Mouse (Mus musculus) lung, postnatal 0 days (tissue): Measurements from ENCODE around the gene Jmy.

Source experiments
- CTCF ChIP-seq: IDR thresholded peaks from 2 replicates; pipeline ENCODE4 v1.5.1; 2016; ENCODE audit warnings: antibody characterized with exemption, mild to moderate bottlenecking
- EP300 ChIP-seq: IDR thresholded peaks from 2 replicates; pipeline ENCODE4 v1.6.1; 2016; ENCODE audit warnings: antibody characterized with exemption, mild to moderate bottlenecking, control low read depth

- no peak for TF ChIP-seq EP300
- no peak for TF ChIP-seq CTCF
Observed at GRCm38 (mm10) chr13:93429205-93429604, 70.4 kb downstream of the Jmy start.
